Mouse (Mus musculus) testis, adult 2 months (tissue): ENCODE measurements around the gene Gramd1a. TPM values are rescaled to one million over a fixed set of nuclear protein-coding genes. Genes with fewer than 3 reads are reported as not detected.

Experiments
- H3K27ac ChIP-seq: fragments of 200-500 bp; 2 replicates; pipeline ENCODE4 v1.5.1; 2012; ENCODE audit warnings: low read depth, low read length; ENCODE audit not compliant: control insufficient read depth, insufficient read depth
- H3K27me3 ChIP-seq: fragments of 200-500 bp; 2 replicates; pipeline ENCODE4 v1.6.1; 2012; ENCODE audit warnings: mild to moderate bottlenecking, low read length, moderate library complexity; ENCODE audit not compliant: control insufficient read depth, insufficient read depth
- H3K36me3 ChIP-seq: fragments of 200-500 bp; 2 replicates; pipeline ENCODE4 v1.6.1; 2012; ENCODE audit warnings: mild to moderate bottlenecking, low read length; ENCODE audit not compliant: control insufficient read depth, insufficient read depth
- H3K4me1 ChIP-seq: fragments of 200-500 bp; 2 replicates; pipeline ENCODE4 v1.6.1; 2012; ENCODE audit warnings: low read length; ENCODE audit not compliant: control insufficient read depth, insufficient read depth
- H3K4me3 ChIP-seq: fragments of 200-500 bp; 2 replicates; pipeline ENCODE4 v1.5.1; 2012; ENCODE audit warnings: low read depth, mild to moderate bottlenecking, low read length, moderate library complexity, mixed read lengths; ENCODE audit not compliant: control insufficient read depth
- CTCF ChIP-seq: fragments of 200-500 bp; IDR thresholded peaks from 2 replicates; pipeline ENCODE4 v1.5.1; 2012; ENCODE audit warnings: low read depth, mild to moderate bottlenecking, inconsistent platforms, low read length, moderate library complexity; ENCODE audit not compliant: control insufficient read depth, insufficient read depth, insufficient replicate concordance
- POLR2A ChIP-seq: fragments of 200-500 bp; IDR thresholded peaks from 2 replicates; pipeline ENCODE4 v1.6.1; 2012; ENCODE audit warnings: low read depth, mild to moderate bottlenecking, inconsistent platforms, low read length, moderate library complexity; ENCODE audit not compliant: control insufficient read depth
- polyA plus RNA-seq: library from polyadenylated mRNA; depleted of rRNA; stranded (reverse); fragments of >200 nt; gene quantifications from 2 replicates; pipeline ENCODE4 v1.2.3, GENCODE M21; 2012; rRNA removed

Gene Gramd1a
- polyA plus RNA-seq, 1 experiment = 35.1 TPM

- TF ChIP-seq CTCF = no peak
- no peaks in the 10 kb centered on the region for H3K36me3 ChIP-seq
- H3K27ac ChIP-seq = no peak overlapping the region
- no peak overlapping the region for H3K4me3 ChIP-seq
- no peaks in the 10 kb centered on the region for H3K27me3 ChIP-seq
- H3K4me1 ChIP-seq = peaks cover 3% of the 10 kb centered on the region
These were observed 74.6 kb downstream of the Gramd1a start for GRCm38 (mm10) chr7:31081106-31081505.

- Histone ChIP-seq H3K4me3 (no peak overlapping the region), H3K4me1 (peaks cover 3% of the 10 kb centered on the region), H3K27me3 (no peaks in the 10 kb centered on the region), H3K36me3 (no peaks in the 10 kb centered on the region), H3K27ac (no peak overlapping the region)
- TF ChIP-seq CTCF = no peak
- TF ChIP-seq POLR2A = no peak
These were observed 75.1 kb downstream of the Gramd1a start for GRCm38 (mm10) chr7:31080611-31081010.

Other genes with a start within 250 kb of the Gramd1a start
- 18.2 and 21.3 TPM in 2 replicates for gene Mag, start 241.0 kb downstream of the Gramd1a start, polyA plus RNA-seq
- 0.38 and 1.5 TPM in 2 replicates for gene Hamp2, start 231.2 kb downstream of the Gramd1a start, polyA plus RNA-seq
- not detected in 2 replicates for gene Hamp, start 211.9 kb downstream of the Gramd1a start, polyA plus RNA-seq
- 27.0 and 31.3 TPM in 2 replicates for gene Usf2, start 199.1 kb downstream of the Gramd1a start, polyA plus RNA-seq
- gene Lsr, start 182.4 kb downstream of the Gramd1a start, polyA plus RNA-seq = 24.4 and 30.2 TPM in 2 replicates
- 524 and 525 TPM in 2 replicates for gene Fam187b, start 182.1 kb downstream of the Gramd1a start, polyA plus RNA-seq
- gene Fxyd5, start 113.4 kb downstream of the Gramd1a start, polyA plus RNA-seq = 8.3 and 12.1 TPM in 2 replicates
- 1.3 and 1.6 TPM in 2 replicates for gene Fxyd7, start 104.4 kb downstream of the Gramd1a start, polyA plus RNA-seq
- 94.7 and 104 TPM in 2 replicates for gene Fxyd1, start 98.7 kb downstream of the Gramd1a start, polyA plus RNA-seq
- 2.0 TPM in 2 replicates for gene Lgi4, start 96.6 kb downstream of the Gramd1a start, polyA plus RNA-seq
- gene Fxyd3, start 79.2 kb downstream of the Gramd1a start, polyA plus RNA-seq = 0.64 and 6.4 TPM in 2 replicates
- 0.73 and 2.1 TPM in 2 replicates for gene Hpn, start 40.6 kb downstream of the Gramd1a start, polyA plus RNA-seq
- 1.4 and 1.8 TPM in 2 replicates for gene Scn1b, start 28.9 kb downstream of the Gramd1a start, polyA plus RNA-seq
- not detected in 2 replicates for gene Scgb2b2, start 134.6 kb upstream of the Gramd1a start, polyA plus RNA-seq
- gene Scgb1b2, start 135.9 kb upstream of the Gramd1a start, polyA plus RNA-seq = not detected in 2 replicates
- not detected in 2 replicates for gene Scgb2b3, start 206.2 kb upstream of the Gramd1a start, polyA plus RNA-seq
- not detected in 2 replicates for gene Scgb1b3, start 219.7 kb upstream of the Gramd1a start, polyA plus RNA-seq